Mouse (Mus musculus) spleen, postnatal 10 days (tissue): ENCODE data around the gene Aurkaip1.

Experiments used
- DNase-seq, 2 experiments: peaks; one replicate each; pipeline ENCODE4 v3.0.0; 2021 to 2022; ENCODE audit warnings: low spot score in 2 of 2

Aurkaip1 gene

DNA sequence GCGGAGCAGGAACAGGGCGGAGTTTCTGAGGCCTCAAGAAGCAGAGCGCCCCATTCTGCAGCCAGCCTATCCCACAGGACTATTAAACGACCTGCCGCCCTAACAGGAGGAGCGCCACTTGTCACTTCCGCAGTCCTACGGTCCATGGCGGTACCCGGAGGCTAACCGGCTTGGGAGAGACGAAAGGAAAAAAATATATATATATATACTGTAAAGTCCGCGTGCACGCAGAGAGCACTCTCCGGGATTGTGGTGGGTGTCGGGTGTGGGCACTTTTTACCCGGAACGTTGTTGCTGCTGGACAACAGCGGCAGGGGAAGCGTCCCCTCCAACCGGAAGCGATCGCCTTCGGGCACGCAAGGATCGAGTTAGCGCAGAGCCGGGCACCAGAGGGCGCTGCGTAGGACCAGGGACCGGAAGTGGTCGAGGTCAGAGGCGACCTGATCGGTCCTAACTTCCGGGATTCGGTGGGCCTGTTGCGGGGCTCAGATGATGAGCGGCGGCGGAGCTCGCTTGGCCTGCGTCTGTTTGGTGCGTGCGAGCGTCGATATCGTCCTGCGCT is at the start of gene Aurkaip1:
Gene Aurkaip1 (plus strand): TSS at position 68 of the 562 bp plus-strand sequence.
- DNase-seq, result peak; percentile 94 to 97

DNA sequence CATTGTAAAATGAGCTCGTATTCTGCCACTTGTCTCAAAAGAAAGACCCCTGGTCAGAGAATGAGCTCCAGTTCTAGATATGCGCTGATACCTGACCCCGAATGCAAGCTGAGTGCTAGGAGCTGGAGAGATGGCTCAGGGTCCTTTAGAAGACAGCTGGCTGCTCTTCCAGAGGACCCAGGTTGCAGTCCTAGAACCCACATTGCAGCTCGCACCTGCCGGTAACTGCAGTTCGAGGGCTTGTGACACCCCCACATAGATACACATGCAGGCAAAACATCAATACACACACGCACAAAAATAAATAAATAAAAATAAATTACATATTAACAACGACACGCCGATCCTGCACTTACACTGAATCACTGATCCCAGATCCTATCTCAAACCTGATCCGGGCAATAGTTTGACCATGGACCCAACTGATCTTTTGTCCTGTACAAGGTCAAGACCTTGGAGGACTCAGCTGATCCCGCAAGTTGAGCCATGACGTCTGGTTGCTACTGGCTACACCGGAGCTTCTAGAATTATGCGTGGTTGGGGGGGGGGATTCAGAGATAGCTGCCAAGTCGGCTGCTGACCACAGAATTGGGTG is 47.5 kb upstream of the Aurkaip1 start:
- no peak for DNase-seq

DNA sequence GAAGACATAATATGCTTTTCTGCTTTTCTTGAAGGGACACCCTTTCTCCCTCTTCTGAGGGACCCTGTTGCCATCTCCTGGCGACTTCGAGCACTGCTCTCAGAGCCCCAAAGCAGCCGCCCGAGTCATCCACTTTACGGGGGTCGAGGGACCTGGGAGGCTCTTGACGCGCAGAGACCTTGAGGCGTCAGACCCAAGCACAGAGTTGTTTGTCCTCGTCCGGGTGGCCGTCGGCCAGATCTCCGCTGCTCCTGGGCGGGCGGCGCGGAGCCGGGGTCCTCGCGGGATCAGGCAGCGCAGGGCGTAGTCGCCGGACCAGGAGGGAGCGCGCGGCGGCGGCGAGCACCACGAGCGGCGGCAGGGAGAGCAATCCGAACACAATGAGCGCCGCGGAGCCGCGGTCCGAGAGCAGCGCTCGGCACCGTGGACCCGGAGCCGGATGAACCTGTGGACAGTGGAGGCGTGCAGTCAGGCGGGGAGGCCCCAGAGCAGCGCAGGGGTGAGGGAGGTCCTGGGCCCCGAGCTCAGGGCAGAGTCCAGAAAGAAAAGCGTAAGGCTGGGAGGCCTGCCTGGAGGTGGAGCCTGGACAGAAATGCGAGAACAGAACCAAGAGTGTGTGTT is 46.9 kb upstream of the Aurkaip1 start:
- DNase-seq, result peak; percentile 87 to 89

- peak in 1 of 2 experiments; percentile 33 for DNase-seq
Measured at GRCm38 (mm10) chr4:155785246-155785645, 45.8 kb upstream of the Aurkaip1 start.

DNA sequence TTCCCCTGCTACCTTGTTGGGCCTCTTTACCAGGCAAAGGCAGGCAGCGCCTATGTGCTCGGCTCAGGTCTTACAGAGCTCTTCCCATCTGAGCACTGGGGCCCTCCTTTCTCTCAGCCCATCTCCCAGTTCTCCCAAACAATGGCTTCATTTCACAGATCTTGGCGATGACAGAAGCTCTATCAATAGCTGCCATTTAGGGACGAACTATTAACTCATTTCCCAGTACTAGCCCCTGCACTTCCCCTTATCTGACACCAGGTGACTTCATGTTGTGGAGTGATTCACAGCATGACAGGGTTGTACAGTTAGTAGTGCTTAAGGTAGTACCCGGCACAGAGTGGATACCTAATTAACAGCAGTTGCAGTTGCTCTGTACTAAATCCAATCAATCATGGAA is 45.3 kb upstream of the Aurkaip1 start, which contains the start of gene Tmem88b:
Gene Tmem88b (minus strand): TSS at position 56 of the 400 bp plus-strand sequence.
- DNase-seq, result peak in 1 of 2 experiments; percentile 26

GRCm38 (mm10) chr4:155788300-155788699 is 42.8 kb upstream of the Aurkaip1 start:
- DNase-seq, result peak; percentile 55 to 76

- peak in 1 of 2 experiments; percentile 61 for DNase-seq
Measured at GRCm38 (mm10) chr4:155788833-155789232, 42.2 kb upstream of the Aurkaip1 start.

- peak in 1 of 2 experiments; percentile 35 for DNase-seq
Measured at GRCm38 (mm10) chr4:155790021-155790489, 41.0 kb upstream of the Aurkaip1 start, which contains the start of gene Ankrd65. Gene Ankrd65, plus strand, starts transcription at chr4:155790439.

DNA sequence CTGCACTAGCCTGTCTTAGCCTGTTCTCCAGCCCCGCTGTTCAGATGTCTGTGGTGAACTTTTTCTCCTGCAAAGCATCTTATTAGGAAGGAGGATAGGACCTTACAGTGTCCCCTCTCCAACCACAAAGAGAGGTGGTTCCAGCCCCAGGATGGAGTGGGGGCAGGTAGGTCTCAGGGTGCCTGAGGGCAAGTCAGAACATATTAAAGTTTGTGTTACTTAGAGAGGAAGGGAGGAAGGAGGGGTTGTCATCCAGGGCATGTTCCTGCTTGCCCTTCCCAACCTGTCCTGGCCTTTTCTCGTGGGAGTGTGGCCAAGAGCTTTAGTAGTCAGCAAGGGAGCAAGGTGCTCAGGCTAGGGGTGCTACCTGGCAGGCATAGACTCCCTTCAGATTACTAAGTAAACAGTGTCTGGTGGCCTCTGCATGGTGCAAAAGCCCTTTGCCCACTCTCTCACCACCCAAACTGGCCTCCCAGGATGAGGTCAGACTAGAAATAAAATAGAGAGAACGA is 40.4 kb upstream of the Aurkaip1 start:
- DNase-seq, result peak in 1 of 2 experiments; percentile 16

GRCm38 (mm10) chr4:155791240-155791933 is 39.7 kb upstream of the Aurkaip1 start:
- DNase-seq, result peak in 1 of 2 experiments; percentile 19

GRCm38 (mm10) chr4:155793730-155794129 is 37.3 kb upstream of the Aurkaip1 start:
- DNase-seq, result no peak

- DNase-seq, result no peak
Measured at GRCm38 (mm10) chr4:155802075-155802474, 29.0 kb upstream of the Aurkaip1 start.

- DNase-seq, result peak in 1 of 2 experiments; percentile 43
Measured at GRCm38 (mm10) chr4:155802741-155803339, 28.2 kb upstream of the Aurkaip1 start, which contains the start of gene Mrpl20. Gene Mrpl20, plus strand, starts transcription at chr4:155802878.

DNA sequence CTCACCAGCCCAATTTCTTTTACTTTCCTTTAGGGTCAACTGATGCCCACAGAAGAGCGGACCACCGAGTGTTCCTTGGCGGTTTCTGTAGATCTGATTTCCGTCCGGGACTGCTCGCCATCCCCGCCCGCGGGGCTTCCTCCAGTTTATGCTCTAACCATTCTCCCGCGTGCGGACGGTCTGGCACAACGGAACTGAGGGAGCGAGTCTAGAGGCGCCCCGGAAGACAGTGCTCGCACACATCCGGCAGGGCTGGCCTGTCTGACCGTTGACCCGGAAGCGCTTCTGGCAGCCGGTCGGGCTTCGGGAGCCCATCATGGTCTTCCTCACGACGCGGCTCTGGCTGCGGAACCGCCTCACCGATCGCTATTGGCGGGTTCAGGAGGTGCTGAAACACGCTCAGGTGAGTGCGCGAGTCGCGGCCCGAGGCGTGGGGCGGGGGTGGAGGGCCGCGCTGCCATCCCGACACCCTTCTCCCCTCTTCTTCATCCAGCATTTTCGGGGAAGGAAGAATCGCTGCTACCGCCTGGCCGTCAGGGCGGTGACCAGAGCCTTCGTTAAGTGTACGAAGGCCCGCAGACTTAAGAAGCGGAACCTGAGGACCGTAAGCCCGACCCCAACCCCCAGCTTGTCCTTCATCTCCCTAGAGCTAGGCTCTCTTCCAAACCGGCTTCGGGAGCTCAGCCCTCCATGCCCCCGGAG is 27.6 kb upstream of the Aurkaip1 start:
- peak; percentile 96 to 98 for DNase-seq

GRCm38 (mm10) chr4:155807841-155808240 is 23.2 kb upstream of the Aurkaip1 start:
- DNase-seq, result no peak

- peak; percentile 85 to 94 for DNase-seq
Measured at GRCm38 (mm10) chr4:155811929-155812664, 19.0 kb upstream of the Aurkaip1 start, which contains the start of gene Ccnl2. Gene Ccnl2, plus strand, starts transcription at chr4:155812489.

DNA sequence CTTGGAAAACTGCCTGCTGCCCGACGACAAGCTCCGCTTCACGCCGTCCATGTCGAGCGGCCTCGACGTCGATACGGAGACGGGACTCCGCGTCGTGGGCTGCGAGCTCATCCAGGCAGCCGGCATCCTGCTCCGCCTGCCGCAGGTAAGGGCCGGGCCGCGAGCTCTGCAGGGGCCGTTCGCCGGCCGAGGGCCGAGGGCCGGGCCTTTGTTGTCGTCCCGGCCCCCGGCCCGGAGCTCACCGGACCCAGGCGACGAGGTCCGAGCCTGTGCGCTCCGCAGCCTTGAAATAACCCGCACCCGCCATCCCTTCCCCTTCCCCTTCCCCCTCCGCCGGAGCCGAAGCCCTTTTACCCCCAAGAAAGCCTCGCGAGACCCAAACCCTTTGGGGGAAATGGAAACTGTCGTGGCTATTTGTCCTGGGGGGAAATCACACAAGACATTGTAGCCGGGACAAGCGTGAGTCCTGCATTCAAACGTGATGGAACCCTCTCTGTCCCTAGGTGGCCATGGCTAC is 18.3 kb upstream of the Aurkaip1 start:
- DNase-seq, result peak; percentile 60 to 62

DNA sequence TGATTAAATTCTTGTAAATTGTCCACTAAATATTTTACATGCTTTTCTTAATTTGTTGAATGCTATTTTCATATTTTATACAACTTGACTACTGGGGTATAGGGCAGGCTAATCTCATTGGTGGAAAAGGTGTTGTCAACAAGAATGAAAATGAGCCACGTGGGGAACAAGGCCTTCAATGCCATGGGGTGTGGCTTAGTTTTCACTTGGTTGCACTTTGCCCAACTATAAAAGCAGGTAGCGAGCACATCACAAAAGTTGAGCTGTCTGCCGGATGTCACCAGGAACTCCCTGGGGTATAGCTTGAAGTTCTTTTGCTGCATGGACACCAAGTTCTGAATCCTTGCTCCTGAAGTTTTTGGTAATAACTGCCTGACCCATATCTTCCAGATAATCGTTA is 13.5 kb upstream of the Aurkaip1 start:
- no peak for DNase-seq

DNA sequence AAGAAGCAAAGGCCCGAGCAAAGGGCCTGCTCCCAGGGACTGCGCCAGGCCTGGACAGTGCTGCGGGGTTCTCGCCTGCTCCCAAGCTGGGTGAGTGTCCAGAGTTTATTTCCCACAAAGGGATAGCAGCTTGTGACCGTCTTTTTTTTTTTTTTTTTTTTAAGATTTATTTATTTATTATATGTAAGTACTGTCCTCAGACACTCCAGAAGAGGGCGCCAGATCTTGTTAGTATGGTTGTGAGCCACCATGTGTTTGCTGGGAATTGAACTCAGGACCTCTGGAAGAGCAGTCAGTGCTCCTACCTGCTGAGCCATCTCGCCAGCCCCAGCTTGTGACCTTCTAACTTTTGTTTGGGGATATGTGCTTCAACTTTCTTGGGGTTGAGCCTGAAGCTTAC is 10.0 kb upstream of the Aurkaip1 start:
- DNase-seq, result peak in 1 of 2 experiments; percentile 62

DNA sequence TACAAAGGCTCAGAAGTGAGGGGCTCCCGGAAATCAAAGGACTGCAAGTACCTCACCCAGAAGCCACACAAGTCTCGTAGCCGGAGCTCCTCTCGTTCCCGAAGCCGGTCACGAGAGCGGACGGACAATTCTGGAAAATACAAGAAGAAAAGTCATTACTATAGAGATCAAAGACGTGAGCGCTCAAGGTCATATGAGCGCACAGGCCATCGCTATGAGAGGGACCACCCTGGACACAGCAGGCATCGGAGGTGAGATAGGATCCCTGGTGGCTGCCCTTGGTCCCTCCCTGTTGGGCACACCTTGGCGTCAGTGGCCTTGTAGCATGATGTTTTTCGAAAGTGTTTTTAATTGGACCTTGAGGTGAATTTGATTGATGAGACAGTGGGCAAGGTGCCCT is 7.6 kb upstream of the Aurkaip1 start:
- no peak for DNase-seq
